Mouse (Mus musculus) adipose tissue, adult 10 weeks (tissue): Measurements from ENCODE around the gene Pex26. TPM values are rescaled to one million over a fixed set of nuclear protein-coding genes. Genes with fewer than 3 reads are reported as not detected.

ENCODE experiments used
- polyA plus RNA-seq: library from polyadenylated mRNA; stranded (reverse); fragments of 350-450 nt; fragmentation: Illumina TruSeq; extraction: RNeasy Lipid Tissue Mini Kit (QIAGEN cat#74804); gene quantifications from one replicate; pipeline ENCODE4 v1.2.3, GENCODE M21; 2014; ENCODE audit warnings: low read depth, low replicate concordance

The Pex26 gene
- polyA plus RNA-seq = 12.0 TPM

GRCm38 (mm10) chr6:121183414-121184173, at the start of gene Pex26:
Gene Pex26, plus strand, starts transcription at chr6:121183667.

DNA sequence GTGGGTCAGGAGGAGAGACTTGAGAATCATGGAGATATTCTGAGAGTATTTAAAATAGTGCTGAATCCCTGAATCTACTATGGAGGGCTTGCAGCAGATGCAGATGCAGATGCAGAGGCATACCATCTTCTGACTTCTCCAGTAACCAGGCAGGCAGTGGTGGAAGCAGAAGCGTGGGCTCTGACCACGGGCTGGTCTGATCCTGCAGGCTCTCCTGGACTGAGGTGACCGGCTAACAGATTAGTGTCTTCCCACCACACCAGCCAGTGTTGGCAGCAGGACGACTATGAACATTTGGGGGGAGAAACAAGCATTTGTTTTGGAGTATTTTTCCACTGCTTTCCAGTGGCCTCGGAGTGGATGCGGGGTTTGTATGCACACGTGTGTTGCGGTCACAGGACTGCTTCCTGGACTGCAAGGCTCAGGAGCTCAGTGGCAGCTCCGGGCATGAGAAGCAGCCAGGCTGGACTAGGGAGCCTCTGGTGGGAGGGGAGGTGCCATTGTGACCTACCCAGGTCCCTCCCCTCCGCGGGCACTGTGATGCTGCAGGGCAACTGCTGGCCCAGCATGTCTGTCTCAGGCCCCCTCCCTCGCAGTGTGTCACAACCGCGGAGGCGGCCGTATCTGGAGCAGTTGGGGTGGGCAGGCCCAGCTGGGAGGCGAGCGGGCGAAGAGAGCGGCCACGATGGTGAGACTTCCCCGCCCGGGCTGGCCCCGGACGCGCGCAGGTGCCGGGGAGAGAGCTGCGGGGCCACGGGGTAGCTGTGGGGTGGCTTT, 26.9 kb downstream of the Pex26 start, which contains the start of gene Tuba8:
Gene Tuba8, plus strand, starts transcription at position 548 of the 777 bp plus-strand sequence.

DNA sequence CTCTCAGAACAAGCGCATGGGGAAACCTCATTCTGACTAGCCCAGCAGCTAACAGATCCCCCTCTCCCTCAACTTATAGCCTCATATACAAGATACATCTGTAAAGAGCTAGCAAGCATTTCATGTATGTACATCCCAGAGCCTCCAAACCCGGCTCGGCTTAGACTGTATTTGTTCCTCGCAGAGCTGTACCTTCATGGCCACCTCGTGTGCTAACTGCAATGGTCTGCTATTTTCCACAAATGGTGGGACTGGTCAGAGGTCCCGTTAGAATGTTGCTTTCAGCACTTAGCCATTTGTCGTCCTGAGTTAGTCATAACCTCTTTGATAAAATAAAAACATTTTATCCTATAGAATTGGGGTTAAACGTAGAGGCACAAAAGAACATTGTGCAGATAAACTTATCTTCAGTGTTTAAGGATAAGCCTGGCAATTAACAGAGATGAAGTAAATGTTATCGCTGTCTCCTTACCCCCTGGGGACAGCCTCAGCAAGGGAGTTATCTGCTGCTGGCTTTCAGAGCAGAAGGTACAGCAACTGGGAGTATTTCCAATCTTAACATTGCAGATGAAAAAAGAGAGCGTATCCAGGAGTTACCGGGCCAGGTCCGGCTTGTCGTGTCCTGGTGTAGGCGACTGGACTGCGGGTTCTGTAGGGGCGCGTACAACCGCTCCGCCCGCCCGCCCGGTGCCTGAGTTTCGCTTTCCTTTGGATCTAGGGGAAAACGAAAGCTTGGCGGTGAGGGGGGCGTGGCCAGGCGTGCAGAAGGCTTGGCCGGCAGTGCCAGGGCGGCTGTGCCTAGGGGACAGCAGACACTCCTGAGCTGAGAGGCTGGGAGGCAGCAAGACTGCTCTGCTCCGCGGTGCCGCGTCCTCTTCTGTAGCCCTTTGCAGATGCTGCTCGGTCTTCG, 61.9 kb downstream of the Pex26 start, which contains the start of gene Usp18:
Gene Usp18, plus strand, starts transcription at position 780 of the 910 bp plus-strand sequence.

Other genes with a start within 250 kb of the Pex26 start
- gene Mical3, start 52.7 kb upstream of the Pex26 start, polyA plus RNA-seq = 46.4 TPM
- gene Tuba8, start 27.0 kb downstream of the Pex26 start, polyA plus RNA-seq = 2.5 TPM
- gene Usp18, start 62.2 kb downstream of the Pex26 start, polyA plus RNA-seq = 5.4 TPM
- 34.3 TPM for gene Slc6a13, start 116.6 kb downstream of the Pex26 start, polyA plus RNA-seq
- 4.2 TPM for gene Slc6a12, start 159.4 kb downstream of the Pex26 start, polyA plus RNA-seq